Mouse (Mus musculus) liver, embryonic 14.5 days (tissue): ENCODE results near the gene Jup.

ENCODE experiments used
- CTCF ChIP-seq: IDR thresholded peaks from 2 replicates; pipeline ENCODE4 v1.5.1; 2016; ENCODE audit warnings: antibody characterized with exemption, low read depth, control low read depth
- EP300 ChIP-seq: IDR thresholded peaks from 2 replicates; pipeline ENCODE4 v1.6.1; 2016; ENCODE audit warnings: antibody characterized with exemption, low read depth

GRCm38 (mm10) chr11:100426820-100427219 is 29.3 kb upstream of the Jup start:
- TF ChIP-seq EP300: no peak
- TF ChIP-seq CTCF: no peak
